Mouse (Mus musculus): ENCODE results near the gene Cx3cr1. TPM values are rescaled to one million over a fixed set of nuclear protein-coding genes. Genes with fewer than 3 reads are reported as not detected.

Gene Cx3cr1
- polyA plus RNA-seq, 1 experiment from 2014 or later: 9.8 TPM

DNA sequence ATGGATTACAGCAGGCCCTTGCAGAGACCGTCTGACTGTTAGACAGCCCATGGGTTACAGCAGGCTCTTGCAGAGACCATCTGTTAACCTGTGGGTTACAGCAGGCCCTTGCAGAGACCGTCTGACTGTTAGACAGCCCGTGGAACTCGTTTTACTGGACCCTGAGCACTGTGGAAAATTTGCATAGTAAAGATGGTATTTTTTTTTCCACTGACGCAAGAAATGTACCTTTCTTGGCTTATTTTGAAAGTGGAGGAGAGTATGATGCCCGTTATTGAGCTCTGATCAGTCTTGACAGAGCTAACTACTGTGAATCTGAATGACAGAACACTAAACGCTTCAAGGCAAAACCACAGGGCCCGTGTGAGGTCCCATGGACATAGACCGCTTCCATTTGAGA, 13.5 kb downstream of the Cx3cr1 start:
- Histone ChIP-seq H3K9ac (ENCODE audit: low read depth, low read length) (no peak overlapping the region), H3K4me3 (ENCODE audit: low read depth, low read length) (no peak overlapping the region), H3K27ac (replicated peaks; ENCODE audit: low read depth, low read length) (no peak overlapping the region), H3K4me1 (ENCODE audit: control insufficient read depth, insufficient read depth, low read length) (no peaks in the 10 kb centered on the region), H3K4me2 (ENCODE audit: low read depth, low read length) (no peak overlapping the region), H3K36me3 (ENCODE audit: control insufficient read depth, insufficient read depth, low read length) (no peaks in the 10 kb centered on the region), H3K9me3 (ENCODE audit: control insufficient read depth, low read length) (no peaks in the 10 kb centered on the region), H3K27me3 (replicated peaks; ENCODE audit: control insufficient read depth, insufficient read depth, low read length) (no peaks in the 10 kb centered on the region)
- no peak for DNase-seq (ENCODE audit: low spot score)
- 63% methylated on average over 9 of the region's 9 CpGs for WGBS
- no peak for ATAC-seq (ENCODE audit: low read depth)

- DNase-seq (ENCODE audit: low spot score) (no peak), ATAC-seq (ENCODE audit: low read depth) (no peak)
- WGBS: 43% methylated on average over 8 of the region's 8 CpGs
- H3K4me2 ChIP-seq (ENCODE audit: low read depth, low read length): no peak overlapping the region
- no peak overlapping the region for H3K4me3 ChIP-seq (ENCODE audit: low read depth, low read length)
- H3K9ac ChIP-seq (ENCODE audit: low read depth, low read length): 0 out of 2 replicates have a peak overlapping the region, but pooled peaks have one; percentile 6
- no peaks in the 10 kb centered on the region for H3K9me3 ChIP-seq (ENCODE audit: control insufficient read depth, low read length)
- no peak overlapping the region for H3K27ac ChIP-seq (replicated peaks; ENCODE audit: low read depth, low read length)
- H3K4me1 ChIP-seq (ENCODE audit: control insufficient read depth, insufficient read depth, low read length): no peaks in the 10 kb centered on the region
- H3K36me3 ChIP-seq (ENCODE audit: control insufficient read depth, insufficient read depth, low read length): no peaks in the 10 kb centered on the region
- H3K27me3 ChIP-seq (replicated peaks; ENCODE audit: control insufficient read depth, insufficient read depth, low read length): no peaks in the 10 kb centered on the region
These were observed 15.0 kb downstream of the Cx3cr1 start for GRCm38 (mm10) chr9:120054545-120055277.

- no peaks in the 10 kb centered on the region for H3K27me3 ChIP-seq (replicated peaks; ENCODE audit: control insufficient read depth, insufficient read depth, low read length)
- H3K9me3 ChIP-seq (ENCODE audit: control insufficient read depth, low read length): no peaks in the 10 kb centered on the region
- no peaks in the 10 kb centered on the region for H3K4me1 ChIP-seq (ENCODE audit: control insufficient read depth, insufficient read depth, low read length)
- H3K27ac ChIP-seq (replicated peaks; ENCODE audit: low read depth, low read length): no peak overlapping the region
- DNase-seq (ENCODE audit: low spot score) (no peak), ATAC-seq (ENCODE audit: low read depth) (no peak)
- 69% methylated on average over 3 of the region's 3 CpGs for WGBS
- no peaks in the 10 kb centered on the region for H3K36me3 ChIP-seq (ENCODE audit: control insufficient read depth, insufficient read depth, low read length)
- no peak overlapping the region for H3K4me3 ChIP-seq (ENCODE audit: low read depth, low read length)
- no peak overlapping the region for H3K4me2 ChIP-seq (ENCODE audit: low read depth, low read length)
- no peak overlapping the region for H3K9ac ChIP-seq (ENCODE audit: low read depth, low read length)
These were observed 20.3 kb downstream of the Cx3cr1 start for GRCm38 (mm10) chr9:120049407-120049806.

DNA sequence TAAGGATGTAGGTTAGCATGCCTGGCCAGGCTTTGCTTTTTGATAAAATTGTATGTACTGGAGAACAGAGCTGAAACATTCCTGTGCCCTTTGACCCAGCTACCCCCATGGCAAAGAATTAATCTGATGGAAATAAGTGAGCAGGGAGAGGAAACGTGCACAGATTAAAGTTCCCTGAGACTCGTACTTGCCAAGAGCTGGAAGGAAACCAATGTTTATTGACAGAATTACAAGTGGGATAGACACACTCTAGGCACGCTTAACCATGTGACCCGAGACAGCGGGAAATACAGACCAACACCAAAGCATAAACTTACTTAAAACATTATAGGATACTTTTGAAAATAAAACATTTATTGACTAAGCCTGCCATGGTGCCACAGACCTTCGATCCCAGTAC, 21.2 kb downstream of the Cx3cr1 start:
- Histone ChIP-seq H3K9me3 (ENCODE audit: control insufficient read depth, low read length) (no peaks in the 10 kb centered on the region), H3K27ac (replicated peaks; ENCODE audit: low read depth, low read length) (no peak overlapping the region), H3K9ac (ENCODE audit: low read depth, low read length) (no peak overlapping the region), H3K4me3 (ENCODE audit: low read depth, low read length) (no peak overlapping the region), H3K36me3 (ENCODE audit: control insufficient read depth, insufficient read depth, low read length) (no peaks in the 10 kb centered on the region), H3K4me1 (ENCODE audit: control insufficient read depth, insufficient read depth, low read length) (no peaks in the 10 kb centered on the region), H3K27me3 (replicated peaks; ENCODE audit: control insufficient read depth, insufficient read depth, low read length) (no peaks in the 10 kb centered on the region), H3K4me2 (ENCODE audit: low read depth, low read length) (no peak overlapping the region)
- 70% methylated on average over 6 of the region's 6 CpGs for WGBS
- DNase-seq (ENCODE audit: low spot score) (no peak), ATAC-seq (ENCODE audit: low read depth) (no peak)

DNA sequence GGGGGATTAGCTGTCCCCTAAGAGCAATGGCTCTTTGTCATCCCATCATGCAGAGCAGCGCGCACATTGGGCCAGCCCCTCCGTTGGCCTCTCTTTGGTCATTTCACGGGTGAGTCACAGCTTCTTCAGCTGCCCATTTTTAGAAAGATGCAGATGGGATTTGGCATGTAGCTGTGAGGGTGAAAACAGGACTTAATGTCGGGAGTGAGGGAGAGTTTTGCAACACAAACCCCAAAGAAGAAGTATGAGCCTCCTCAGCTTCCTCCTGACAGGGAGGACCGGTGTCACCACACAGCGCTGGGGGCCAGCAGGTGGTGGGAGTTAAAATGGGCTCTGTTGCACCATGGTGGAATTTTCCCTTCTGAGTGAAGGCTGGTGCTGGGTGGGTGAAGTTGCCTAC, 26.6 kb downstream of the Cx3cr1 start:
- ATAC-seq (ENCODE audit: low read depth): no peak

GRCm38 (mm10) chr9:120037414-120037813, 32.3 kb downstream of the Cx3cr1 start:
- H3K4me1 ChIP-seq (ENCODE audit: control insufficient read depth, insufficient read depth, low read length): no peaks in the 10 kb centered on the region
- no peak for ATAC-seq (ENCODE audit: low read depth)
- H3K36me3 ChIP-seq (ENCODE audit: control insufficient read depth, insufficient read depth, low read length): no peaks in the 10 kb centered on the region
- no peak overlapping the region for H3K4me3 ChIP-seq (ENCODE audit: low read depth, low read length)
- H3K4me2 ChIP-seq (ENCODE audit: low read depth, low read length): no peak overlapping the region
- no peaks in the 10 kb centered on the region for H3K9me3 ChIP-seq (ENCODE audit: control insufficient read depth, low read length)
- no peaks in the 10 kb centered on the region for H3K27me3 ChIP-seq (replicated peaks; ENCODE audit: control insufficient read depth, insufficient read depth, low read length)
- no peak overlapping the region for H3K27ac ChIP-seq (replicated peaks; ENCODE audit: low read depth, low read length)
- 79% methylated on average over 7 of the region's 7 CpGs for WGBS
- DNase-seq (ENCODE audit: low spot score): no peak
- no peak overlapping the region for H3K9ac ChIP-seq (ENCODE audit: low read depth, low read length)

More for the DNA sequence above, 26.6 kb downstream of the Cx3cr1 start:
- Histone ChIP-seq H3K4me3 (ENCODE audit: low read depth, low read length) (no peak overlapping the region), H3K27me3 (replicated peaks; ENCODE audit: control insufficient read depth, insufficient read depth, low read length) (no peaks in the 10 kb centered on the region), H3K9ac (ENCODE audit: low read depth, low read length) (no peak overlapping the region), H3K4me2 (ENCODE audit: low read depth, low read length) (no peak overlapping the region), H3K9me3 (ENCODE audit: control insufficient read depth, low read length) (no peaks in the 10 kb centered on the region), H3K4me1 (ENCODE audit: control insufficient read depth, insufficient read depth, low read length) (no peaks in the 10 kb centered on the region), H3K36me3 (ENCODE audit: control insufficient read depth, insufficient read depth, low read length) (no peaks in the 10 kb centered on the region), H3K27ac (replicated peaks; ENCODE audit: low read depth, low read length) (no peak overlapping the region)
- DNase-seq (ENCODE audit: low spot score): no peak
- WGBS: 81% methylated on average over 7 of the region's 7 CpGs

DNA sequence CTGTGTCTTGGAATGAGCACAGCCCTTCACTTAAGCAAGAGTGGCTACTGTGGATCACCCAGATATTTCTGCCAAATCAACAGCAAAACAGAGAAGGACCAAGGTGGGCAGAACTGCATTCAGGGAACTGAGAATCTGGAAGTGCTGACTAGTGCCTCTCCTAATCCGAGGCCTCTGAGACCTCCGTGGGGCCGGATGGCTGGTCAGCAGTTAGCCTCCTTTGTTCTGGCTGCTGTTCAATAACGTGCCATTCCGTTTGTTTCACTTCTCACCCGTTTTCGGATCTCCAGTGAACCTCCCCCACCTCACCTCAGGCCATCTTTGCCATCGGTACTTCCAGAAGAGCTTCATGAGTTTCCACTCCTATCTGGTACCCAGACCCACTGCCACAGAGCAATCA, 35.3 kb downstream of the Cx3cr1 start:
- 84% methylated on average over 8 of the region's 8 CpGs for WGBS
- Histone ChIP-seq H3K9me3 (ENCODE audit: control insufficient read depth, low read length) (no peaks in the 10 kb centered on the region), H3K36me3 (ENCODE audit: control insufficient read depth, insufficient read depth, low read length) (no peaks in the 10 kb centered on the region), H3K9ac (ENCODE audit: low read depth, low read length) (no peak overlapping the region), H3K4me1 (ENCODE audit: control insufficient read depth, insufficient read depth, low read length) (no peaks in the 10 kb centered on the region), H3K27ac (replicated peaks; ENCODE audit: low read depth, low read length) (no peak overlapping the region), H3K4me3 (ENCODE audit: low read depth, low read length) (no peak overlapping the region), H3K27me3 (replicated peaks; ENCODE audit: control insufficient read depth, insufficient read depth, low read length) (no peaks in the 10 kb centered on the region), H3K4me2 (ENCODE audit: low read depth, low read length) (no peak overlapping the region)
- DNase-seq (ENCODE audit: low spot score): no peak
- ATAC-seq (ENCODE audit: low read depth): no peak

GRCm38 (mm10) chr9:120032710-120033109, 37.0 kb downstream of the Cx3cr1 start:
- H3K9me3 ChIP-seq (ENCODE audit: control insufficient read depth, low read length): no peaks in the 10 kb centered on the region
- H3K9ac ChIP-seq (ENCODE audit: low read depth, low read length): no peak overlapping the region
- no peaks in the 10 kb centered on the region for H3K4me1 ChIP-seq (ENCODE audit: control insufficient read depth, insufficient read depth, low read length)
- no peak for ATAC-seq (ENCODE audit: low read depth)
- H3K27me3 ChIP-seq (replicated peaks; ENCODE audit: control insufficient read depth, insufficient read depth, low read length): no peaks in the 10 kb centered on the region
- no peaks in the 10 kb centered on the region for H3K36me3 ChIP-seq (ENCODE audit: control insufficient read depth, insufficient read depth, low read length)
- no peak overlapping the region for H3K4me3 ChIP-seq (ENCODE audit: low read depth, low read length)
- WGBS: 84% methylated on average over 6 of the region's 6 CpGs
- H3K27ac ChIP-seq (replicated peaks; ENCODE audit: low read depth, low read length): no peak overlapping the region
- no peak for DNase-seq (ENCODE audit: low spot score)
- H3K4me2 ChIP-seq (ENCODE audit: low read depth, low read length): no peak overlapping the region

GRCm38 (mm10) chr9:120030421-120030820, 39.3 kb downstream of the Cx3cr1 start:
- H3K27ac ChIP-seq (replicated peaks; ENCODE audit: low read depth, low read length): no peak overlapping the region
- no peak for ATAC-seq (ENCODE audit: low read depth)
- no peak overlapping the region for H3K4me2 ChIP-seq (ENCODE audit: low read depth, low read length)
- H3K4me1 ChIP-seq (ENCODE audit: control insufficient read depth, insufficient read depth, low read length): no peaks in the 10 kb centered on the region; the same call in 1 of the 2 replicates
- no peaks in the 10 kb centered on the region for H3K9me3 ChIP-seq (ENCODE audit: control insufficient read depth, low read length)
- no peak for DNase-seq (ENCODE audit: low spot score)
- no peaks in the 10 kb centered on the region for H3K36me3 ChIP-seq (ENCODE audit: control insufficient read depth, insufficient read depth, low read length)
- 78% methylated on average over 10 of the region's 10 CpGs for WGBS
- no peaks in the 10 kb centered on the region for H3K27me3 ChIP-seq (replicated peaks; ENCODE audit: control insufficient read depth, insufficient read depth, low read length)
- H3K4me3 ChIP-seq (ENCODE audit: low read depth, low read length): no peak overlapping the region
- no peak overlapping the region for H3K9ac ChIP-seq (ENCODE audit: low read depth, low read length)
